Mouse (Mus musculus) cerebellum, adult 2 months (tissue): Measurements from ENCODE around the gene Ankrd13d. TPM values are rescaled to one million over a fixed set of nuclear protein-coding genes. Genes with fewer than 3 reads are reported as not detected.

Source experiments
- DNase-seq, 2 experiments: peaks; one replicate each; pipeline ENCODE4 v3.0.0; 2021
- H3K27ac ChIP-seq: fragments of 200-500 bp; 2 replicates; pipeline ENCODE4 v1.5.1; 2012; ENCODE audit warnings: low read length, control low read depth, inconsistent platforms; ENCODE audit not compliant: insufficient read depth
- H3K27me3 ChIP-seq: fragments of 200-500 bp; 2 replicates; pipeline ENCODE4 v1.6.1; 2012; ENCODE audit warnings: inconsistent platforms, mild to moderate bottlenecking, low read length, moderate library complexity; ENCODE audit not compliant: control insufficient read depth, insufficient read depth
- H3K4me1 ChIP-seq: fragments of 200-500 bp; 2 replicates; pipeline ENCODE4 v1.6.1; 2011; ENCODE audit warnings: low read length; ENCODE audit not compliant: control insufficient read depth, insufficient read depth
- H3K4me3 ChIP-seq: fragments of 200-500 bp; replicated peaks from 2 replicates; pipeline ENCODE3; 2011; ENCODE audit warnings: mild to moderate bottlenecking, low read depth, low read length, control low read depth; ENCODE audit not compliant: insufficient read depth
- CTCF ChIP-seq: fragments of 200-500 bp; IDR thresholded peaks from 2 replicates; pipeline ENCODE4 v1.5.1; 2011; ENCODE audit warnings: low read depth, mild to moderate bottlenecking, control low read depth, low read length, moderate library complexity, borderline replicate concordance; ENCODE audit not compliant: insufficient read depth
- POLR2A ChIP-seq: fragments of 200-500 bp; IDR thresholded peaks from 2 replicates; pipeline ENCODE4 v1.6.1; 2011; ENCODE audit warnings: low read length, control low read depth, borderline replicate concordance; ENCODE audit not compliant: insufficient read depth
- WGBS: fragments of 180-500 bp; shearing (Covaris S2); methylation state at CpG from one replicate; pipeline ENCODE4 v1.1.7; 2018; 5-methylcytosine and 5-hydroxymethylcytosine counted together
- polyA plus RNA-seq: library from polyadenylated mRNA; depleted of rRNA; stranded (reverse); fragments of >200 nt; gene quantifications from 2 replicates; pipeline ENCODE4 v1.2.3, GENCODE M21; 2012

The Ankrd13d gene
- polyA plus RNA-seq, 1 experiment = 74.3 TPM

GRCm38 (mm10) chr19:4295391-4295790 is 12.5 kb upstream of the Ankrd13d start:
- TF ChIP-seq POLR2A = no peak
- TF ChIP-seq CTCF = no peak
- 64% methylated on average over 4 of the region's 4 CpGs for WGBS
- no peak for DNase-seq
- H3K27ac ChIP-seq = no peak overlapping the region
- no peak overlapping the region for H3K4me3 ChIP-seq
- peaks cover 56% of the 10 kb centered on the region for H3K4me1 ChIP-seq
- no peaks in the 10 kb centered on the region for H3K27me3 ChIP-seq

- no peak for TF ChIP-seq POLR2A
- TF ChIP-seq CTCF = no peak
- H3K27me3 ChIP-seq = no peaks in the 10 kb centered on the region
- no peak for DNase-seq
- H3K4me1 ChIP-seq = peaks cover 47% of the 10 kb centered on the region
- no peak overlapping the region for H3K27ac ChIP-seq
- 61% methylated on average over 14 of the region's 14 CpGs for WGBS
- no peak overlapping the region for H3K4me3 ChIP-seq
Observed at GRCm38 (mm10) chr19:4294381-4295097, 11.6 kb upstream of the Ankrd13d start.

GRCm38 (mm10) chr19:4291161-4291560 is 8.2 kb upstream of the Ankrd13d start:
- DNase-seq = no peak
- Histone ChIP-seq H3K27me3 (no peaks in the 10 kb centered on the region), H3K4me1 (peaks cover 15% of the 10 kb centered on the region), H3K27ac (no peak overlapping the region), H3K4me3 (no peak overlapping the region)
- WGBS = 83% methylated on average over 11 of the region's 11 CpGs
- TF ChIP-seq POLR2A = no peak
- no peak for TF ChIP-seq CTCF

GRCm38 (mm10) chr19:4290749-4291148 is 7.8 kb upstream of the Ankrd13d start:
- Histone ChIP-seq H3K4me3 (no peak overlapping the region), H3K4me1 (peaks cover 14% of the 10 kb centered on the region), H3K27ac (no peak overlapping the region), H3K27me3 (no peaks in the 10 kb centered on the region)
- no peak for DNase-seq
- 75% methylated on average over 15 of the region's 15 CpGs for WGBS
- TF ChIP-seq CTCF = no peak
- no peak for TF ChIP-seq POLR2A

- WGBS = 19% methylated on average over 7 of the region's 7 CpGs
- no peak for TF ChIP-seq POLR2A
- no peak for TF ChIP-seq CTCF
- Histone ChIP-seq H3K27me3 (no peaks in the 10 kb centered on the region), H3K4me3 (no peak overlapping the region), H3K4me1 (peaks cover 14% of the 10 kb centered on the region), H3K27ac (no peak overlapping the region)
- no peak for DNase-seq
Observed at GRCm38 (mm10) chr19:4283653-4284052, 716 bp upstream of the Ankrd13d start.

GRCm38 (mm10) chr19:4280425-4280824 is 2.5 kb downstream of the Ankrd13d start:
- TF ChIP-seq CTCF (no peak), POLR2A (no peak)
- Histone ChIP-seq H3K27me3 (no peaks in the 10 kb centered on the region), H3K27ac (no peak overlapping the region), H3K4me1 (peaks cover 18% of the 10 kb centered on the region), H3K4me3 (no peak overlapping the region)
- 75% methylated on average over 9 of the region's 9 CpGs for WGBS
- no peak for DNase-seq

- WGBS = 98% methylated on average over 1 of the region's 1 CpGs
- peak; percentile 23; the same call in 1 of the 2 replicates for TF ChIP-seq CTCF
- TF ChIP-seq POLR2A = no peak
- Histone ChIP-seq H3K27me3 (no peaks in the 10 kb centered on the region), H3K4me3 (no peak overlapping the region), H3K27ac (no peak overlapping the region), H3K4me1 (peaks cover 18% of the 10 kb centered on the region)
- DNase-seq = peak in 1 of 2 experiments; percentile 28
Observed at GRCm38 (mm10) chr19:4279487-4279886, 3.5 kb downstream of the Ankrd13d start.

GRCm38 (mm10) chr19:4270972-4271371 is 12.0 kb downstream of the Ankrd13d start:
- DNase-seq = peak in 1 of 2 experiments; percentile 19

More at GRCm38 (mm10) chr19:4270972-4271371, 12.0 kb downstream of the Ankrd13d start:
- no peak overlapping the region for H3K4me3 ChIP-seq
- H3K4me1 ChIP-seq = peaks cover 17% of the 10 kb centered on the region
- H3K27me3 ChIP-seq = no peaks in the 10 kb centered on the region
- no peak overlapping the region for H3K27ac ChIP-seq
- WGBS = 94% methylated on average over 11 of the region's 11 CpGs
- no peak for TF ChIP-seq POLR2A
- TF ChIP-seq CTCF = no peak
